Mouse (Mus musculus): Measurements from ENCODE around the gene Atp2b2.

DNA sequence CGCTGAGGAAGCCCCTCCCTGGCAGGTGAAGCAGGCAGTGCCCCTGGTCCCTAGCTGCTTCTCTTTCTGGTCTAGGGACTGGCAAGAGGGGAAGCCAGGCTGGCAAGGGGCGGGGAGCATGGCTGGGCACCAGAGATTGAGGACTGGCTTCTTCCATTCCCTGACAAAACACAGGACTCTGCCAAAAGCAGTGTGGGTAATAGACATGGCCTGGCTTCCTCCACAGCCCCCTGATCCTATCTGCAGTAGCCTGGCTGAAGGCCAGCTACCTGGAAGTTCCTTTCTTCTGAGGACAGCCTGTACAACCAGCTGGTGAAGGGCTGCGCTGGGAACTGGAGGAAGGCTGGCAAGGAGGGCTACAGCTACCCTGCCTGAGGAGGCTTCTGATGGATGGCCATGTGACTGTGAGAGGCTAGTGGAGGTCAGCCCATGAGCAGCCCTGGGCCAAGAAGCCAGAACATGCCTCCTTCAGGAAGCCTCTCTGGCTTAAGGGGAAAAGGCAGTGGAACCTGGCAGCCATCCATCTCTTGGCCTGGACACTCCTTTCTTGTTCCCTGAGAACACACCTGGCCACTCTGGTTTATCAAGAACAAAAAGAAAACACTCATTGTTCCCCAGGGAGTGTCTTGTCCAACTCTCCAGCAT is 131.9 kb downstream of the Atp2b2 start:
- TF ChIP-seq HCFC1 (IDR thresholded peaks at IDR 0.05; ENCODE audit: borderline replicate concordance, insufficient read depth, low read length), result no peak
- TF ChIP-seq ZC3H11A (IDR thresholded peaks at IDR 0.05; ENCODE audit: borderline replicate concordance, low read depth, low read length), result no peak
- TF ChIP-seq MAFK (IDR thresholded peaks at IDR 0.05; ENCODE audit: insufficient read depth, low read depth, low read length), result no peak
